Mouse (Mus musculus) kidney, postnatal 14 days (tissue): Measurements from ENCODE around the gene Pgc.

Experiments used
- DNase-seq: peaks from one replicate; pipeline ENCODE4 v3.0.0; 2022; ENCODE audit warnings: mixed read lengths

The Pgc gene

GRCm38 (mm10) chr17:47753130-47753775 is 26.6 kb downstream of the Pgc start:
- no peak for DNase-seq

DNA sequence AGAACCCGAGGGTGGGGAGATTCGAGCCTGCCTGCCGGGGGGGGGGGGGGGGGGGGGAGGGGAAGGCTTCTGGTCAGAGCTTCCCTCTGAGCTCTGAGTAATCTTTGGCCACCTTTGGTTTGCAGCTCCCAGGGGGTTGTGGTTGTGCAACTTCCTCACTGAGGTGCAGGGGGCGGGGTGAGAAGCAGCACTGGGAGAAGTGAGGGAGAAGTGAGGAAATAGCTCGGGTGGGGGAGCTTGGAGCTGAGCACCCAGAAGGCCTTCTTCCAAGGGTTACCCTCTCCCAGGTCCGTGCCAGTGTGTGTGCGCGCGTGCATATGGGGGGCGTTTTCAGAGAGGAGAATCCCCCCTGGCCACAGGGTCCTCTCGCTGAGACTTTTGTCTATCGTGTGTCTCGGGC is 27.6 kb downstream of the Pgc start:
- DNase-seq: no peak

GRCm38 (mm10) chr17:47756366-47756765 is 29.7 kb downstream of the Pgc start:
- DNase-seq: no peak

DNA sequence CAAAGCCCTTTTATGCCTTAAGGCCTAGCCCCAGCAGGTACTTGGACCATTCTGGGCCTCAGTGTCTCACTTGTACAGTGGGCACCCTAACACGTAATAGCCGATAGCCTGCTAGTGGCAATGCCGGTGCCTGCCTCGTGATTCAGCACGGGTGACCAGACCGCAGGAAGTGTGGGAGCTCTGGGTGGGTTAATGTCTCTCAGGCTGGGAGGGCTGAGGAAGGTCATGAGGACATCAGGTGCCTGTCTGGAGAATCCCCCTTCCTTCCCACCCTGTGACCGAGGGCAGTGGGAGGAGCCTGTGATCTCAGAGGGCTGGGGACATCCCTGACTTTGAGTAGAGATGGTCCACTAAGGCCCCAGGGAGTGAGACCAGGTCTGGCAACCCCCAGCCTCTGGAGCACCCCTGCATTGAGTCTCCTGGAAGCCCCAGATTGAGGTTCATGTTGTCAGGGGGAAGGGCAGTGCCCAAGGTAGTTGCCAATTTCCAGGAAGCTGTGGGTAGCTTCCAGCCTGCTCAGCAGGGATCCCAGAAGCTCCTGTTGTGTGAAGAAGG is 30.5 kb downstream of the Pgc start:
- no peak for DNase-seq

DNA sequence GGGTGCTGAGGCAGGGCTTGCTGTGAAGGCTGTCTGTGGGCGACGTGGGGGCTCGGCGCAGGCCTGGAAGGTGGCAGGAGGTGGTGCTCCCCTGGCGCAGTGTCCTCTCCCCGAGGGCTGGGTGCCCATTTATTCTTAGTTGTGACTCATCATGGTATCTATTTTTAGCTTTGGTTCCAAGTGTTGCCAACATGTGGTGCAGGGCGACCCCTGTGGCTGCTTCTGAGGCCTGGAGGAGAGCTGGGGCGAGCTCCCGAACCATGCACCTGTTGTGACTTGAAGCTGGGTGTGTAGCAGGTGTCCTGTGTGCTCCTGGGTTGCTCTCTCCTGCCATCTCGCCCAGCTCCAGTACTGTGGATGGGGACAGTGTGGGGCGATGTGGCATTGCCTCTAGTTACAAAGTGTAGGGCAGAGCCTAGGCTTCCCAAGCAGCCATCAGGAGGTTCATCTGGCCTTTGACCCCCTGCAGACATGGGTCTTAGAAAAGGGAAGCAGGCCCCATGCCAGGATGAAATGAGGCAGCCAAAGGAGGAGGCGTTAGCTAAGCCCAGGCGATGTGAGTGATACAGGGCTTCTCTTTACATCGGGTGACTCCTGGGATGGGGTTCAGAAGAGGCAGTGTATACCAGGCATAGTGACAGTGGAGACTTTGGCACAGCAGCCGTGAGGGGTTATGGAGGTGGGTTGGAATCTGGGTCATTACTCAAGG is 33.2 kb downstream of the Pgc start:
- DNase-seq: no peak

GRCm38 (mm10) chr17:47762028-47762427 is 35.4 kb downstream of the Pgc start:
- DNase-seq: no peak

- DNase-seq: peak; percentile 76
These were observed 36.1 kb downstream of the Pgc start for GRCm38 (mm10) chr17:47762518-47763340.

- no peak for DNase-seq
These were observed 39.3 kb downstream of the Pgc start for GRCm38 (mm10) chr17:47765986-47766385.

DNA sequence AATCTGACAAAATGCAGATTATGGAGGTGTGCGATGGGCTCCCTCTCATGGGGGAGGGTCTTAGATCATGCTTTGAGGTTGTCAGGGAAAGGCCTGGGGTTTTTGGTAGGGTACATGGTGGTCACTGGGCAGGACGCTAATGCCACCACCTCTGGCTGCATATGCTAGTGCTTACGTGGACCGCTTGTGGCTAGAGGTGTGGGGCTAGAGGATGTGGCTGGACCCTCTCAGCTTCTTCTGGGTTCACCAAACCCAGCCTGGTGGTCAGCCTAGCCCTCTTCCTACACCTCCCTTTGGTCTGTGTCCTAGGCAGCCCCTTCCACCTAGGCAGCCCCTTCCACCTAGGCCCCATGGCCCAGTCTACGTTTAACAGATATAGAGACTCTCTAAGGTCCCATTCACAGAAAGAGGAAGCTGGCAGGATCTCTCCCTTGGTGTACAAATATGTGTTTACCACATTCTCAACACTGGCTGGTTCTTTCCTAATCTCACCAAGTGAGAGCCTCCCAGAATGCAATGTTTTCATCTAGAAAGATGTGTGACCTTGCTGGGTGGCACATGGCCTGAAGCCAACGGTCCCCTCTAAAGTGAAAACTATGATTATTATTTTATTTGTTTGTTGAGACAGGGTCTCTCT is 39.9 kb downstream of the Pgc start:
- no peak for DNase-seq

DNA sequence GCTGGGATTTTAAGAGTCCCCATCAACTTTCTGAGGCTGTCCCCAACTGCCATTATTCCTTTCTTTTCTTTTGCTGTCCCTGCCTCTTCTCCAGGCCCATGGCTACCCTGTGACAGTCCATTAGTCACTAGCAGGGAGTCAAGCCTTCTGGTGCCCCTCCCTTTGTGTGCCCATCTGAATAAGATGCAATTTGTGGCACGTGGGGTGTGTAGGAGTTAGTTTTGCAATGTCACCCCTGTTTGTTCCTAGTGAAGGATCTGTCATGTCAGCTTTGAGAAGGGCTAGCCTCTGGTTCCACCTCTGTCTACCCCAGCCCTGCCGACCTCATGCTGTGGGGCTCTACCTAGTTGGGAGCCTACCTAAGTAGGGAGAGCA is 40.4 kb downstream of the Pgc start:
- no peak for DNase-seq

- no peak for DNase-seq
These were observed 41.0 kb downstream of the Pgc start for GRCm38 (mm10) chr17:47767456-47768141.

DNA sequence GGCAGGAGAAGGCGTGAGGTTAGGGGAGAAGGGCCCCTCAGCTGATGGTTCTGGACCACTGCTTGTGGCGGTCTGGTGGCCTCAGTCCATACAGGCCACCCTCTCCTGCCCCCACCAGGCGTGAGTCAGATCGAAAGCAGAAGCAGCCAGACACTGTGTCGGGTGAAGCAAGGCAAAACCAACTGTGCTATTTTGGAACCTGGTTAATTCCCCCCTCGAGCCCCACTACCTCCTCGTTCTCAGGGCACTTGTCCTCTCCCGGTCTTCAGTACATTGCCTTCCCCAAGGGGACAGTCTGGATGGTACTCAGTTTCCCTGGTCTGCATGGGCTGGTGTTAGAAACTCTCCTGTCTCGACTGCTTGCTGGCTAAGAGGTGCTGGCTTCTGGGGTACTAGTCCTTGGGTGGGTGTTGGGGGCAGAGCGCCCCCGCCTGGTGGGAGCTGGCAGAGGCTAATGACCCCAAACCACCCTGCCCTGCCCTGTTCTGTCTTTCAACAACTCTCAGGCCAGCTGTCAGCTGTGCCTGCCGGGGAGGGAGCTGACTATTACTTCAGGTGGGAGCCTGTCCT is 42.1 kb downstream of the Pgc start:
- no peak for DNase-seq

GRCm38 (mm10) chr17:47769389-47770299 is 43.0 kb downstream of the Pgc start:
- no peak for DNase-seq

- no peak for DNase-seq
These were observed 47.0 kb downstream of the Pgc start for GRCm38 (mm10) chr17:47773604-47774003.

GRCm38 (mm10) chr17:47777141-47777540 is 50.5 kb downstream of the Pgc start:
- DNase-seq: no peak

- DNase-seq: no peak
These were observed 53.8 kb downstream of the Pgc start for GRCm38 (mm10) chr17:47780470-47780869.

DNA sequence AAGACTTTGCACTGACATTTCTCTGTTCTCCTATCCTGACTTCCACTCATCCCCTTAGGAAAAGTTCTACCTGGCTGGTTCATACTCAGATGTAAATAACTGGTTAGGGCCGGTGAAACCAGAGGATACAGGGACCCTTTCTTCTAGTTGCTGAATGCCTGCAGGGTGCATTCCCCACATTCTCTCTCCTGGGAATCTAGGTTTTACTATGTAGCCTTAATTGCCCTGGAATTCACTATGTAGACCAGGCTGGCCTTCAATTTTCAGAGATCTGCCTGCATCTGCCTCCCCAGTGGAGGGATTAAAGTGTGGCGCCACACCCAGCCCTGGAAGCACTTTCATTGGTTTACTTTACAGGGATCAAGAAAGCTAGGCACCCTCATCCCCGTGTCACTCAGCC is 55.8 kb downstream of the Pgc start:
- no peak for DNase-seq

DNA sequence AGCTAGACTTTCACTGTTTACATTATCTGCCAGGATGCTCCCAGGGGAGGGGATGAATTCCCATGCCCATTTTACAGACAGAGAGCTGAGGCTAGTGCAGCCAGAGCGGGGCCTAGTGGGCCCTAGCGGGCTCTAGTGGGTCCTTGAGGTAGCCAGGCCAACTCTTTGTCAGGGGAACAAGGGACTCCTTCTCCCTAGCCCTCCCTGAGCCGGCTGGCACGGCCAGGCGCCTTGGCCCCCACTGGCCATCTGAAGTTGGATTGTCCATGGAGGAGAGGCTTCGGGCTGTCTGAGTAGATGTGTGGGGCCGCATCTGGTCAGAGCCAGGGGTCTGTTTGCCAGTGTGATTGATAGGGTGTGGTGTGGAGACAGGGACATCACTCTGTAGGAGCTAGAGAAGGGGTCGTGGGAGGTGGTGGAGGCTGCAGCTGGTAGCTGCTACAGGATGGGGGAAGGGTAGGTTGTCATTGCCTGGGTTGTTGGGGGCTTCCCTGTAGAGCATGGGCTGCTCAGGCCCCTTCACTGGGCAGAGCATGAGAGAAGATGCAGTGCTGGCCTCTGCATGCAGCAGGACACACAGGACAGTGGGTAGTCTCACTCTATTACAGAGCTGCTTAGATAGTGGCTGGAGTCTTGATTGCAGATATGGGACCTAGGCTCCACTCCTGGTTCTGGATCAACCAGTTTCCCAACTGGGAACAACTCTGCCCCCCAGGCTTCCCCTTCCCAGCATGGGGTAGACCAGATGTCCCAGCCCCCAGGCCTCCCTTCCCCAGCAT is 57.0 kb downstream of the Pgc start:
- no peak for DNase-seq
